Mouse (Mus musculus) heart, adult 9 months (tissue): ENCODE results near the gene Pip4k2c.

Experiments used
- DNase-seq, 2 experiments: peaks; one replicate each; pipeline ENCODE4 v3.0.0; 2022; ENCODE audit warnings: low spot score in 2 of 2

Gene Pip4k2c

DNA sequence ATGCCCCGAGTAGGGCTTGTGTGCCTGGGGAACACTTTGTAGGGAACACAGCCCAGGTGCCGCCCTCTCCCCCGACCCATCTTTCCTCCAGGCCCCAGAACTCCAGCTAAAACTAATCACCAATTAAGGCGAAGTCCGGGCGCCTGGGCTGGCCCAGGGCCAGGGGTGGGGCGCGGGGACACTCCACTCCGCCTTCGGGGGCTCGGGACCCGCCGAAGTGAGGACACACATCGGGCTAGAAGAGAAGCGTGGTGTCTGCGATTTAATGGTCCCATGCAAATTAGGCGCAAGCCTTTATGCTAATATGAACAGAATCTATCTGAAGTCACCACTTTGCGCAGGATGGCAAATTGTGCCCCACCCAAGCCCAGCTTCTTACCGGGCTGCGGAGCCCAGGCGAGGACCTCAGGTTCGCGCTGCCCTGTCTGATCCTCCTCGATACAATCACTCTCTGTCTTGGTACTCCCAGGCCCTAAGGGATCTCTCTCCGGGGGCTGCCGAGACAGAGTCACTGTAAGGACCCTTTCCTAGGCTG is 22.2 kb downstream of the Pip4k2c start:
- peak; percentile 56 to 61 for DNase-seq

GRCm38 (mm10) chr10:127188465-127189115 is 22.8 kb downstream of the Pip4k2c start:
- peak; percentile 62 to 63 for DNase-seq

DNA sequence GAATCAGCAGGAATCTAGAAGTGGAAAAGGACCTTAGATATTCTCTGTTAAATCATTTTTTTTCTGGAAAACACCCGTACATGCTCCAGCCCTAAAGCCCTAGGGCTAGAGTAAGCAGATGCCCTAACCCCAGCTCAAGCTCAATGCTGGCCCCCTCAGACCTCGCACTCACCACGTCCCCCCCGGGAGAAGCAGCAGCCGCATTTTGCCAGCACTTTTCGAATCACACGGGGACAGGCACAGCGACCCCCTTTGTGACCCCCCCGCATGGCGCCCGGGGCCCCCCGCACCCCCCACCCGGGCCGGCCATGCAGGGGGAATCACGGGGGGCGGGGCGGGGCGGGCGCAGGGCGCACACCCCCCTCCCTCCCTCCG is 23.3 kb downstream of the Pip4k2c start:
- no peak for DNase-seq

- DNase-seq, result no peak
These were observed 23.9 kb downstream of the Pip4k2c start for GRCm38 (mm10) chr10:127187371-127188078.

DNA sequence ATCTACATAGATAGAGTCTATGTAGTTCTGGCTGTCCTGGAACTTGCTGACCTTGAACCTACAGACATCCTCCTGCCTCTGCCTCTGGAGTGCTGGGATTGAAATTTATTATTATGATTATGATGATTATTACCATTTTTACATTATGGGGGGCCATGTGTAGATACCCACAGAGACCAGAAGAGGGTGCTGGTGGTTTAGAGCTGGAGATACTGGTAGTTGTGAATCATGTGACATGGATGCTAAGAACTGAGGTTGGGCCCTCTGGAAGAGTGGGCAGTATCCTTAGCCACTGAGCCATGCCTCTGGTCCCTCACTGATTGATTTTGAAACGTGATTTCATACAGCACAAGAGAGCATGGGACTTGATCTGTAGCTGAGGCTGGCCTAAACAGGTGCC is 24.9 kb downstream of the Pip4k2c start:
- no peak for DNase-seq

- DNase-seq, result no peak
These were observed 25.9 kb downstream of the Pip4k2c start for GRCm38 (mm10) chr10:127185506-127185905.

GRCm38 (mm10) chr10:127185101-127185500 is 26.3 kb downstream of the Pip4k2c start:
- no peak for DNase-seq

- no peak for DNase-seq
These were observed 27.6 kb downstream of the Pip4k2c start for GRCm38 (mm10) chr10:127183759-127184158.

- no peak for DNase-seq
These were observed 28.8 kb downstream of the Pip4k2c start for GRCm38 (mm10) chr10:127182624-127183023.

- DNase-seq, result peak; percentile 48 to 72
These were observed 29.8 kb downstream of the Pip4k2c start for GRCm38 (mm10) chr10:127181566-127181965.

DNA sequence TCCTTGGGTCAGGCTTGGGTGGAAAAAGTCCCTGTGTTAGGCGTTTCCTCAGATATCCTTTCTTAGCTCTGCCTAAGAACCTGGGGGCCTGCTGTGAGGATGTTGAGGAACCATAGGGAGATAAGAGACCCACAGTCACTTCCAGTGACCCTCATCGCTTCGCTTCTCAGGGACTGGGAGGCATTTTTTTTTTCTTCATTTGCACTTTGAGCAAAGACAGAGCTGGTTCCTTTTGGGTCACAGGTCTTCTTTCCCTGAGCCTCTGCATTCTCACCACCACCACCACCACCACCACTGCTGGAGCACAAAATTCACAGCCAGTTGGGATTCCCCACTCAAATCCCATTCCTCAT is 30.7 kb downstream of the Pip4k2c start:
- DNase-seq, result no peak

DNA sequence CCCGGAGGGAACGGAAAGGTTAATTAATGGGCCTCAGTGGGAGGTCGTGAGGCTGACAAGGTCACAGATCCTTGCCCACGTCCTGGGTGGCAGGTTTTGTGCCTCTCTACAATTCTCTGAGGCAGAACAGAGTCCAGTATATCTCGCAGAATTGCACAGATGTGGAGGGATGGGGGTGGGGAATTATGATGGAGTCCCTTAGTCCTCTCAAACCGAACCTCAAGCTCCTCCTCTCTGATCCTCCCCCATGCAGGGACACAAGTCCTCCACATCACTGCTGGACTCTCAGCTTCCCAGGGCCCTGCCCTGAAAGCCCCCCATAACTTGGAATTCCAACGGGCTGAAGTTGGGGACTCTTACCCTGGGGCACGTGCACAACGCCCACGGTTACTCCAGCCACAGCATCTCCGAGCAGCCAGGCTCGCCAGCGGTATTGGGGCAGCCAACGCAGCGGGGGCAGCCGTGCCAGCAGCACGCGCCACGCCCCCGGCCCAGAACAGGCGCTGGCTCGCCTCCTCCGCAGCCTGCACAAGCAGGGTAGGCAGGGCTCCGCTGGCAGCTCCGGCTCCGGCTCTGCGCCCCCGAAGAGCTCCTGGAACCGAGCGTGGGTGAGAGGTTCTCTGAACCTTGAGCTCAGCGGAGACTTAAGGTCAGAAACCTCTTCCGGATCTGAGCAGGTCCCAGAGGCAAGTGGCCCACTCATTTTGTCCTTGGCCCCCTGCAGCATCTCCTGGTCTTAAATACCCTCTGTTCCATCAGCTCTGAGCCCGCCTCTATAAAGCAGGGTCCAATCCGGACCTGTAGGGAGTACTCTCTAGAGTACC is 31.3 kb downstream of the Pip4k2c start, which contains the start of gene Slc26a10:
Gene Slc26a10, minus strand, starts transcription at position 775 of the 824 bp plus-strand sequence.
- DNase-seq, result peak; percentile 58 to 73

DNA sequence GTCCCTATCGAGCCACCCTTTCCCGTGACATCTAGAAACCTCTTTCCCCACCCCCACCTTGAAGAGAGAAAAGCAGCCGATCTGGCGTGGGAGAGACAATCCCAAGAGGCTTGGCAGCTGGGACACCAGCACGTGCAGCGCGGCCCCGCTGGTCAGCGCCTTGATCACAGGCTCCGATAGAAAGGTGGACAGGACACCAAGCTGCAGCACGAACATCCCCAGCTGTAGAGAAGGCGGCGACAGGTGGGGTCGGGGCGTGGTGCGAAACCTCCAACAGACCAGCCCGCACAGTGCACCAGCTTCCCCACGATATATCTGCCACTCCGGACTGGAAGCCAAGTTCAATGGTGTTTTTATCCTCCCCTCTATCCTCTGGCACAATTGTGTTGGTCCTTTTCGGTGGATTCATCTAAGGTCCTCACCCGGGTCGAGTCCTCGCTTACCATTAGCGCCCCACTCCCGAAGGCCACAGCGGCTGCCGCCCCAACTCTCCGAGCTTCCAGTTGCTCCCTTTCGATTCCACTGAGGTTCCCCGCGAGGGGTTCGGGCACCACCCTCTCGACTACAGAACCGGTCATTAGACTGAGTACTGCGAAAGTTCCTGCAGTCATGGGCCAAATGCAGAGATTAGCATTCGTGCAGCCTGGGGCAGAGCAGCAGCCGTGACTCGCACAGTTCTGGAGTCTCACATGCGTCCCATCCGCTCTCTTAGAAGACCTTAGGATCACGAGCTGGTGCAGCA is 32.9 kb downstream of the Pip4k2c start:
- DNase-seq, result no peak

- DNase-seq, result peak; percentile 64 to 73
These were observed 33.7 kb downstream of the Pip4k2c start for GRCm38 (mm10) chr10:127177719-127178118.

DNA sequence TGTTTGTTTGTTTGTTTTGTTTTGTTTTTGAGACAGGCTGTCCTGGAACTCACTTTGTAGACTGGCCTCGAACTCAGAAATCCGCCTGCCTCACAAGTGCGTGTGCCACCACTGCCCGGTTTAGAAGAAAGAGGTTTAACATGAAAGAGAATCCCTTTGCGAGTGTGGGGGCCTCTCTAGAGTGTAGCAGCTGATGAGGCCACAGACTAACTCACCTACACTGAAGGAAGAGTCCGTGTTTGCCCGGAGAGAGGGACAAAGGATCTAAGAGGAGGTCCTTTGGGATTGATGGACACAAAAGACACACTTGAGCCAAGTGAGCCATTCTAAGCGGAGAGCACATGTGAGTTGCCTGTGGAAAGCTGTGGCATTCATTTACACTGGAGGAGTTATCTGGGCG is 34.1 kb downstream of the Pip4k2c start:
- no peak for DNase-seq

DNA sequence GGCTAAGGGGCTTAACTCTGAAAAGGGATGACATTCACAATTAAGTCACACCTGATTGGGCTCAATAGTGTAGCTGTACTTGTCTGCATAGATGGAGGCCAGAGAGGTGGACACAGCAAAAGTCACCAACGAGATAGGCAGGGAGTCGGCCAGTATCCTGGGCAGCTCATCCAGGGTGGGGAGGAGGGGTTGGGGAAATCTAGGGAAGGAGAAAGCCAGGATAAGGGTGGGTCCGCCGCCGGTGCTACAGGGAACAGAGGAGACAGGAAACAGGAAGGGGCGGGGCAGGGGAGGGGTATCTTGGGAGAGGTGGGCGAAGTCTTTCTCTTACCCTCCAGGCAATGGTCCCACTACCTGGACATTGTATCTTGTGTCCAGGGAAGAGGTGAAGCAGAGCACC is 34.6 kb downstream of the Pip4k2c start:
- no peak for DNase-seq

DNA sequence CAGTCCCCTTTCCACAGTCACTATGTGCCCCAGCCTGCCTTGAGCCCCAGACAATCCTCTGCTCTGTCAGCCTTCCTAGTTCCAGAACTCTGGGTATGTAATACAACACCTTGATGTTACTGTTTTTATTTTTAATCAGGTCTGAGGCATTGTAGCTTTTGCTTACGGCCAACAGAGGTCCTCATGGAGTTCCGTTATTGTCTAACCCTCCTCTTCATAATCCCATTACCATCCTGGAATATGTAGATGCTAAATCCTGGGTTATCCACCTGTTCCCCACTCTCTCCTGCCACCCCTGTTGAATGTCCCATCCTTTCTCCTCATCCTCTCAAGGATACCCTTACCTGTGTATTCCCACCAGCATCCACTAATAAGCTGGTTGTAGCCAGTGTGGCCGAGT is 35.2 kb downstream of the Pip4k2c start:
- DNase-seq, result no peak

- no peak for DNase-seq
These were observed 37.2 kb downstream of the Pip4k2c start for GRCm38 (mm10) chr10:127174170-127174569.

GRCm38 (mm10) chr10:127173148-127174065 is 38.0 kb downstream of the Pip4k2c start:
- DNase-seq, result no peak

DNA sequence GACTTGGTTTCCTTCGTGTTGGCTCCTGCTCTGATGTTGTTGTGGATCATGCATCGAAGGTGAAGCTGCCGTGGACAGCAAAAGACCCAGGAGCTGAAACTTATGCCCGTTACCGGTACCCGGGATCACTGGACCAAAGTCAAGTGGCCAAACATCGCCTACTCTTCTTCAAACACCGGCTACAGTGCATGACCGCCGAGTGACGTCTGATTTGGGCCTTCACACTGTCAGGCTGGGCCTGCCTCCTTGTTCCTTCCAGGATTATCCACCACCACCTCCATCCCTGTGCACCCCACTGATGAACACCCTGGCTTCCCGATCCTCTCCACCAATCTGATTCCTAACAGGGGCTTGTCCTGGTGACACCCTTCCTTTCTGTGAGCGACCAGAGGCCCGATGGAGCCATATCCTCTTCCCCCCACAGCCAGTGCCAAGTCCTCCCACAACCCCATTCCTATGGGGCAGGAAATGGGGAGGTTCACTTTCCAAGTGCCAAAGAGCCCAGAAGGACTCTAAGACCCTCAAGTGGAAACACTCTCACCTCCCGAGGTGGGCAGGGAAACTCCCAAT is 39.7 kb downstream of the Pip4k2c start:
- DNase-seq, result no peak
